Mouse (Mus musculus) C2C12 (cell line): Measurements from ENCODE around the gene Slc34a1.

ENCODE experiments used
- CTCF ChIP-seq: IDR thresholded peaks from one replicate; pipeline ENCODE4 v1.5.1; 2011; ENCODE audit not compliant: control insufficient read depth, insufficient read depth, insufficient read length
- MAX ChIP-seq: IDR thresholded peaks from one replicate; pipeline ENCODE4 v1.6.1; 2011; ENCODE audit warnings: mild to moderate bottlenecking, control low read depth
- MYOD1 ChIP-seq: IDR thresholded peaks from one replicate; pipeline ENCODE4 v1.6.1; 2011; ENCODE audit warnings: low read depth; ENCODE audit not compliant: control insufficient read depth, insufficient read length
- USF1 ChIP-seq: IDR thresholded peaks from one replicate; pipeline ENCODE4 v1.6.1; 2011; ENCODE audit warnings: low read depth, mild to moderate bottlenecking, control low read depth, moderate library complexity

- TF ChIP-seq CTCF (no peak), MYOD1 (no peak), USF1 (no peak), MAX (no peak)
Measured at GRCm38 (mm10) chr13:55411826-55412225, 13.8 kb downstream of the Slc34a1 start.
